Mouse (Mus musculus): Measurements from ENCODE around the gene Smim7. TPM values are rescaled to one million over a fixed set of nuclear protein-coding genes. Genes with fewer than 3 reads are reported as not detected.

Gene Smim7
- polyA plus RNA-seq, 1 experiment from 2014 or later = 118 TPM

GRCm38 (mm10) chr8:72572507-72572906 is 1.6 kb upstream of the Smim7 start:
- Histone ChIP-seq H3K4me1 (peaks cover 19% of the 10 kb centered on the region), H3K9ac (peak overlapping the region; percentile 63), H3K9me3 (no peaks in the 10 kb centered on the region), H3K4me3 (peak overlapping the region; percentile 65), H3K4me2 (peak overlapping the region; percentile 87), H3K36me3 (peaks cover 22% of the 10 kb centered on the region), H3K27me3 (no peaks in the 10 kb centered on the region), H3K27ac (peak overlapping the region; percentile 97)
- WGBS = 3% methylated on average over 10 of the region's 10 CpGs
- no peak for ATAC-seq (ENCODE audit: borderline replicate concordance, extremely low read depth, low FRiP score, low TSS enrichment)

DNA sequence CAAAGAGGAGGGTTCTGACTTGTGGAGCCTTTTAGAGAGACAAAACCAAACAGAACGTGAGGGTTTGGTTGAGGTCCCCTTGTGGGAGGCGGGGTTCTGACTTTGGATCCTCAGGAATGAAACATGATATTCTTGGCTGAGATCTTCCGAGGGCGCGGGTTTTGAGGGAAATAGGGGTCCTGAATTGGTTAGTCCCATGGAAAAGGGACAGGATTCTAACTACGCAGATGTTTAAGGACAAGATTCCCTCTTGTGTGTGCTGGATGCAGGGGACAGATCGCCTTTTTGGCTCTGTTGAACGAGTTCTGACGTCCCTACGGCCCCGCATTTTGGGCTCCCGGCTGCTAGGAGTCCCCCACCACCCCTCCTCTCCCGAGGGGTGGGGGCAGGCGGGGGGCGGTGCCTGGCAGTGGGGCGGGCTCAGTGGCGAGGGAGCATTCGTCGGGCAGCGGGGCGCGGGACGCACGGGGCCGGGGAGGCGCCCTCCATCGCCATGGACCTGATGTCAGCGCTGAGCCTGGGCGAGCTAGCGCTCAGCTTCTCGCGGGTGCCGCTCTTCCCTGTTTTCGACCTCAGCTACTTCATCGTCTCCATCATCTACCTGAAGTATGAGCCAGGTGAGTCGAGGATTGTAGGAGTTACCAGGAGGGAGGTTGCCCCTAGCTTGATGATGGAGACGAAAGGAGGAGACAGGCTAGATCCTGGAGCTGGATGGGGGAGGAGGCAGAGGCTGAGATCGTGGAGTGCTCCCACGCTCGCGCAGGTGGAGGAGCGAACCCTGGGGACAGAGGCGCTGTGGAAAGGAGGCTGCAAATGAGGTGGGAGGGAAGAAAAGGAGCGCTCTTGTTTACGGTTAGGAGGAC is 954 bp upstream of the Smim7 start, which contains the start of gene Tmem38a:
Tmem38a (plus strand) TSS at position 445 of the 863 bp plus-strand sequence.
- WGBS = 0% methylated on average over 45 of the region's 45 CpGs
- Histone ChIP-seq H3K4me1 (peaks cover 19% of the 10 kb centered on the region), H3K4me2 (peak within 1 kb of the TSS; percentile 87), H3K9ac (peak within 1 kb of the TSS; percentile 63), H3K4me3 (peak within 1 kb of the TSS; percentile 65), H3K27ac (peak within 1 kb of the TSS; percentile 97), H3K9me3 (no peaks in the 10 kb centered on the region), H3K27me3 (no peaks in the 10 kb centered on the region), H3K36me3 (peaks cover 29% of the 10 kb centered on the region)
- peak; percentile 39 for ATAC-seq (ENCODE audit: borderline replicate concordance, extremely low read depth, low FRiP score, low TSS enrichment)

DNA sequence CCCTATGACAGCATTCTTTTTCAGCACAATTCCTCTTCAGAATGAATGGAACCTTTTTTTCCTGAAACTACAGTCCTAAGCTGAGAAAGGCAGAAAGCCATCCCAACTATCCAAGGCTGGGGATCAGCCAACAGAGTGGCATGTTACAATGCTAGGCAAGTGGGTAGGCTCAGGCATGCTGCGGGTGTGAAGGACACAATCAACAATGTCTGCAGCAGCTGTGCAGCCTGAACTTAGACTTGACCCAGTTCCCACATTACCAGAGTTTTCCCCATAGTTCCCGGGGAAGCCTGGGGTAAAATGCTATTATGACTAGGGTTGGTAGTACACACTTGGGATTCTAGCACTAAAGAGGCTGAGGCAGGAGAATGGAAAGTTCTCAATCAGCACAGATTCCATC is 4.9 kb downstream of the Smim7 start:
- ATAC-seq (ENCODE audit: borderline replicate concordance, extremely low read depth, low FRiP score, low TSS enrichment) = no peak
- peaks cover 59% of the 10 kb centered on the region for H3K36me3 ChIP-seq
- no peak overlapping the region for H3K27ac ChIP-seq
- no peak overlapping the region for H3K4me2 ChIP-seq
- H3K4me3 ChIP-seq = no peak overlapping the region
- H3K9ac ChIP-seq = no peak overlapping the region
- H3K27me3 ChIP-seq = no peaks in the 10 kb centered on the region
- WGBS = 94% methylated on average over 2 of the region's 2 CpGs
- H3K4me1 ChIP-seq = peaks cover 11% of the 10 kb centered on the region
- H3K9me3 ChIP-seq = no peaks in the 10 kb centered on the region

GRCm38 (mm10) chr8:72561111-72561689 is 9.7 kb downstream of the Smim7 start:
- no peaks in the 10 kb centered on the region for H3K4me1 ChIP-seq

GRCm38 (mm10) chr8:72555770-72556169 is 15.1 kb downstream of the Smim7 start:
- H3K36me3 ChIP-seq = peaks cover 15% of the 10 kb centered on the region; the same call in 1 of the 2 replicates
- no peaks in the 10 kb centered on the region for H3K27me3 ChIP-seq
- no peak for ATAC-seq (ENCODE audit: borderline replicate concordance, extremely low read depth, low FRiP score, low TSS enrichment)
- no peak overlapping the region for H3K4me3 ChIP-seq
- no peak overlapping the region for H3K27ac ChIP-seq
- H3K4me2 ChIP-seq = no peak overlapping the region
- 38% methylated on average over 4 of the region's 4 CpGs for WGBS
- no peak overlapping the region for H3K9ac ChIP-seq
- no peaks in the 10 kb centered on the region for H3K9me3 ChIP-seq
- no peaks in the 10 kb centered on the region for H3K4me1 ChIP-seq

More at GRCm38 (mm10) chr8:72561111-72561689, 9.7 kb downstream of the Smim7 start:
- Histone ChIP-seq H3K4me3 (no peak overlapping the region), H3K27me3 (no peaks in the 10 kb centered on the region), H3K27ac (no peak overlapping the region), H3K4me2 (no peak overlapping the region), H3K9ac (no peak overlapping the region), H3K9me3 (no peaks in the 10 kb centered on the region), H3K36me3 (peaks cover 29% of the 10 kb centered on the region)
- WGBS = 77% methylated on average over 1 of the region's 1 CpGs
- no peak for ATAC-seq (ENCODE audit: borderline replicate concordance, extremely low read depth, low FRiP score, low TSS enrichment)

- Histone ChIP-seq H3K9me3 (no peaks in the 10 kb centered on the region), H3K27ac (peak overlapping the region; percentile 91), H3K27me3 (no peaks in the 10 kb centered on the region), H3K9ac (peak overlapping the region; percentile 53), H3K4me2 (peak overlapping the region; percentile 85), H3K4me1 (peaks cover 29% of the 10 kb centered on the region), H3K36me3 (0 out of 2 replicates have a peak, but pooled peaks cover 10% of the 10 kb centered on the region), H3K4me3 (peak overlapping the region; percentile 71)
- ATAC-seq (ENCODE audit: borderline replicate concordance, extremely low read depth, low FRiP score, low TSS enrichment) = peak; percentile 11; the same call in 1 of the 2 replicates
- 3% methylated on average over 5 of the region's 5 CpGs for WGBS
These were observed 21.5 kb downstream of the Smim7 start for GRCm38 (mm10) chr8:72549314-72549892.

- H3K4me2 ChIP-seq = peak overlapping the region; percentile 85
- H3K36me3 ChIP-seq = peaks cover 11% of the 10 kb centered on the region
- WGBS = under 1% methylated on average over 45 of the region's 45 CpGs
- H3K27me3 ChIP-seq = no peaks in the 10 kb centered on the region
- H3K9ac ChIP-seq = peak overlapping the region; percentile 53
- H3K4me3 ChIP-seq = peak overlapping the region; percentile 71
- peak overlapping the region; percentile 91 for H3K27ac ChIP-seq
- no peaks in the 10 kb centered on the region for H3K9me3 ChIP-seq
- peak; percentile 63 for ATAC-seq (ENCODE audit: borderline replicate concordance, extremely low read depth, low FRiP score, low TSS enrichment)
- peaks cover 29% of the 10 kb centered on the region for H3K4me1 ChIP-seq
These were observed 22.1 kb downstream of the Smim7 start for GRCm38 (mm10) chr8:72548644-72549313.

DNA sequence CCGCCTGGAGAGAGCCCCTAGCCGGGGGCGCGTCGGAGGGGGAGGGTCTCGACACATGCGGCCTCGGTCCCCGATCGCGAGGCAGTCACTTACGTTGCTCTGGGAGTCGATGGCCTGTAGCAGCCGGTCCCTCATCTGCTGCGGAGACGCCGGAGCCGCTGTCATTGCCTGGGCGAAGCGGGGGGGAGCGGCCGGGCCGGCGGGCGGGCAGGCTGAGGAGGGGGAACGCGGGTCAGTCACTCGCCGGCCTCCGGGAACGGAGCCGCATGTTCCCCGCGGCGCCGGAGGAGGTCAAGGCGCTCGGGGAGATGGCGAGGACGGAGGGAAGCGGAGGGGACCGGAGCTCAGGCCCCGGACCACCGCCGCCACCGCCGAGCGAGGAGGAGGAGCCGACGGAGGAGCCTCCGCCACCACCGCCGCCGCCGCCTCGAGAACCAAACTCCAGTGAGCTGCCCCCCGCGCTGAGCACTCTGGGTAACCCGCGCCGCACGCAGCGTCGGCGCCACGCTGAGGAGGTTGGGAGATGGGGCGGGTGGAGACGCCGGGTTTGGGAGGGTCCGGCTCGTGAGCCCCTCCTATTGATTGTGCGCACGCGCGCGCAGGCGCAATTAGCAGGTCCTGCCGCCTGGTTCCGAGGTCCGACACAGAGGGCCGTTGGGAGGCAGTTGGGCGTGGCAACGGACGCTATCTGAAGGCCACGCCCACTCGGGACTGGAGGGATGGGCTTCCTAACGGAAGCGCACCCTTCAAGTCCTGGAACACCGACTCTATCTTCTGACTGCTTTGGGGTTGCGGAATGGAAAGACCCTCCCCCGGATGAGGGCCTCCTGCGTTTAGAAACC is 22.9 kb downstream of the Smim7 start, which contains the start of gene Med26:
Med26 (minus strand) TSS at position 469 of the 842 bp plus-strand sequence.
- Histone ChIP-seq H3K4me1 (peaks cover 29% of the 10 kb centered on the region), H3K36me3 (peaks cover 12% of the 10 kb centered on the region), H3K4me2 (peak within 1 kb of the TSS; percentile 85), H3K27me3 (no peaks in the 10 kb centered on the region), H3K4me3 (peak within 1 kb of the TSS; percentile 71), H3K9me3 (no peaks in the 10 kb centered on the region), H3K9ac (peak within 1 kb of the TSS; percentile 94), H3K27ac (peak within 1 kb of the TSS; percentile 91)
- peak; percentile 96 for ATAC-seq (ENCODE audit: borderline replicate concordance, extremely low read depth, low FRiP score, low TSS enrichment)
- WGBS = under 1% methylated on average over 90 of the region's 92 CpGs

- Histone ChIP-seq H3K9ac (peak overlapping the region; percentile 94), H3K9me3 (no peaks in the 10 kb centered on the region), H3K27me3 (no peaks in the 10 kb centered on the region), H3K36me3 (peaks cover 12% of the 10 kb centered on the region), H3K4me3 (peak overlapping the region; percentile 71), H3K4me2 (peak overlapping the region; percentile 82), H3K4me1 (peaks cover 29% of the 10 kb centered on the region), H3K27ac (peak overlapping the region; percentile 69; the same call in 1 of the 2 replicates)
- ATAC-seq (ENCODE audit: borderline replicate concordance, extremely low read depth, low FRiP score, low TSS enrichment) = no peak
- WGBS = 2% methylated on average over 27 of the region's 27 CpGs
These were observed 23.6 kb downstream of the Smim7 start for GRCm38 (mm10) chr8:72547122-72547801.

GRCm38 (mm10) chr8:72539234-72539633 is 31.7 kb downstream of the Smim7 start:
- no peak for ATAC-seq (ENCODE audit: borderline replicate concordance, extremely low read depth, low FRiP score, low TSS enrichment)
- no peak overlapping the region for H3K4me3 ChIP-seq
- H3K27ac ChIP-seq = no peak overlapping the region
- no peaks in the 10 kb centered on the region for H3K4me1 ChIP-seq
- peaks cover 7% of the 10 kb centered on the region for H3K36me3 ChIP-seq
- no peak overlapping the region for H3K9ac ChIP-seq
- H3K9me3 ChIP-seq = no peaks in the 10 kb centered on the region
- H3K27me3 ChIP-seq = no peaks in the 10 kb centered on the region
- H3K4me2 ChIP-seq = no peak overlapping the region
